Mouse (Mus musculus) CD8-positive naive resting alpha-beta T cell, adult 2 months (primary cell): ENCODE data around the gene Pxmp4.

Source experiments
- DNase-seq, 2 experiments: peaks; one replicate each; pipeline ENCODE4 v3.0.0; 2022; ENCODE audit warnings: low read depth in 2 of 2, low spot score in 2 of 2

The Pxmp4 gene

GRCm38 (mm10) chr2:154603638-154604153, at the start of gene Pxmp4:
Gene Pxmp4 (minus strand): TSS chr2:154603708.
- DNase-seq, result peak; percentile 94 to 98

- DNase-seq, result no peak
Observed at GRCm38 (mm10) chr2:154651363-154651762, 47.9 kb upstream of the Pxmp4 start, which contains the start of gene Chmp4b. Gene Chmp4b (plus strand): TSS chr2:154651705.

GRCm38 (mm10) chr2:154650404-154650803, 46.9 kb upstream of the Pxmp4 start:
- no peak for DNase-seq

GRCm38 (mm10) chr2:154648086-154648485, 44.6 kb upstream of the Pxmp4 start:
- peak in 1 of 2 experiments; percentile 26 for DNase-seq

GRCm38 (mm10) chr2:154646634-154647033, 43.1 kb upstream of the Pxmp4 start:
- peak in 1 of 2 experiments; percentile 27 for DNase-seq

GRCm38 (mm10) chr2:154642712-154643385, 39.3 kb upstream of the Pxmp4 start:
- no peak for DNase-seq

- no peak for DNase-seq
Observed at GRCm38 (mm10) chr2:154642005-154642459, 38.5 kb upstream of the Pxmp4 start.

GRCm38 (mm10) chr2:154641176-154641575, 37.7 kb upstream of the Pxmp4 start:
- DNase-seq, result no peak

GRCm38 (mm10) chr2:154639115-154639514, 35.6 kb upstream of the Pxmp4 start:
- no peak for DNase-seq

GRCm38 (mm10) chr2:154638521-154638920, 35.0 kb upstream of the Pxmp4 start:
- no peak for DNase-seq

GRCm38 (mm10) chr2:154635826-154636225, 32.3 kb upstream of the Pxmp4 start:
- no peak for DNase-seq

GRCm38 (mm10) chr2:154633876-154634644, 30.6 kb upstream of the Pxmp4 start:
- no peak for DNase-seq

- no peak for DNase-seq
Observed at GRCm38 (mm10) chr2:154633039-154633742, 29.7 kb upstream of the Pxmp4 start.

- DNase-seq, result no peak
Observed at GRCm38 (mm10) chr2:154632203-154632780, 28.8 kb upstream of the Pxmp4 start.

GRCm38 (mm10) chr2:154630531-154630930, 27.0 kb upstream of the Pxmp4 start:
- no peak for DNase-seq

- DNase-seq, result peak in 1 of 2 experiments; percentile 20
Observed at GRCm38 (mm10) chr2:154624137-154624536, 20.6 kb upstream of the Pxmp4 start.

GRCm38 (mm10) chr2:154621684-154622083, 18.2 kb upstream of the Pxmp4 start:
- DNase-seq, result no peak

- DNase-seq, result no peak
Observed at GRCm38 (mm10) chr2:154617061-154617460, 13.6 kb upstream of the Pxmp4 start.

GRCm38 (mm10) chr2:154615674-154616073, 12.2 kb upstream of the Pxmp4 start:
- peak in 1 of 2 experiments; percentile 35 for DNase-seq

- no peak for DNase-seq
Observed at GRCm38 (mm10) chr2:154614841-154615576, 11.5 kb upstream of the Pxmp4 start.
